Mouse (Mus musculus): ENCODE measurements at regions not wholly inside any gene's neighbourhood (a gene's known extent, or its start where the extent isn't known, plus 50 kb on each side); places are given as distances from the start of the nearest gene placed in this dataset.

GRCm38 (mm10) chr5:64496853-64497252 is 306.3 kb upstream of the Klf3 start:
- no peak for DNase-seq (ENCODE audit: low spot score)
- no peaks in the 10 kb centered on the region for H3K9me3 ChIP-seq (ENCODE audit: control insufficient read depth, low read length)
- no peak overlapping the region for H3K9ac ChIP-seq (ENCODE audit: low read length)
- H3K4me3 ChIP-seq (ENCODE audit: low read depth, low read length): no peak overlapping the region
- H3K27me3 ChIP-seq (ENCODE audit: control insufficient read depth, insufficient read depth, low read length): no peaks in the 10 kb centered on the region
- no peaks in the 10 kb centered on the region for H3K36me3 ChIP-seq (ENCODE audit: control insufficient read depth, insufficient read depth, low read length)
- no peak overlapping the region for H3K27ac ChIP-seq (ENCODE audit: low read depth, low read length)
- ATAC-seq (replicated peaks; ENCODE audit: low FRiP score): no peak
- 82% methylated on average over 4 of the region's 4 CpGs for WGBS
- H3K4me1 ChIP-seq (replicated peaks; ENCODE audit: control insufficient read depth, insufficient read depth, low read length): no peaks in the 10 kb centered on the region
- no peak overlapping the region for H3K4me2 ChIP-seq (ENCODE audit: low read depth, low read length, severe bottlenecking)

GRCm38 (mm10) chr5:64498431-64498830 is 304.8 kb upstream of the Klf3 start:
- Histone ChIP-seq H3K4me1 (replicated peaks; ENCODE audit: control insufficient read depth, insufficient read depth, low read length) (no peaks in the 10 kb centered on the region), H3K9me3 (ENCODE audit: control insufficient read depth, low read length) (no peaks in the 10 kb centered on the region), H3K27me3 (ENCODE audit: control insufficient read depth, insufficient read depth, low read length) (no peaks in the 10 kb centered on the region), H3K27ac (ENCODE audit: low read depth, low read length) (no peak overlapping the region), H3K4me3 (ENCODE audit: low read depth, low read length) (no peak overlapping the region), H3K36me3 (ENCODE audit: control insufficient read depth, insufficient read depth, low read length) (no peaks in the 10 kb centered on the region), H3K4me2 (ENCODE audit: low read depth, low read length, severe bottlenecking) (no peak overlapping the region), H3K9ac (ENCODE audit: low read length) (no peak overlapping the region)
- no peak for ATAC-seq (replicated peaks; ENCODE audit: low FRiP score)
- WGBS: 91% methylated on average over 5 of the region's 5 CpGs
- no peak for DNase-seq (ENCODE audit: low spot score)

GRCm38 (mm10) chr5:64499131-64499530 is 304.1 kb upstream of the Klf3 start:
- H3K9me3 ChIP-seq (ENCODE audit: control insufficient read depth, low read length): no peaks in the 10 kb centered on the region

GRCm38 (mm10) chr5:64500413-64500812 is 302.8 kb upstream of the Klf3 start:
- no peak for DNase-seq (ENCODE audit: low spot score)
- H3K9me3 ChIP-seq (ENCODE audit: control insufficient read depth, low read length): no peaks in the 10 kb centered on the region
- no peak overlapping the region for H3K9ac ChIP-seq (ENCODE audit: low read length)
- H3K27ac ChIP-seq (ENCODE audit: low read depth, low read length): no peak overlapping the region
- no peak for ATAC-seq (replicated peaks; ENCODE audit: low FRiP score)
- H3K36me3 ChIP-seq (ENCODE audit: control insufficient read depth, insufficient read depth, low read length): no peaks in the 10 kb centered on the region
- H3K4me2 ChIP-seq (ENCODE audit: low read depth, low read length, severe bottlenecking): no peak overlapping the region
- H3K4me3 ChIP-seq (ENCODE audit: low read depth, low read length): no peak overlapping the region
- H3K27me3 ChIP-seq (ENCODE audit: control insufficient read depth, insufficient read depth, low read length): no peaks in the 10 kb centered on the region
- 90% methylated on average over 8 of the region's 8 CpGs for WGBS
- peaks cover 4% of the 10 kb centered on the region; the same call in 1 of the 2 replicates for H3K4me1 ChIP-seq (replicated peaks; ENCODE audit: control insufficient read depth, insufficient read depth, low read length)

More at GRCm38 (mm10) chr5:64499131-64499530, 304.1 kb upstream of the Klf3 start:
- Histone ChIP-seq H3K4me3 (ENCODE audit: low read depth, low read length) (no peak overlapping the region), H3K27ac (ENCODE audit: low read depth, low read length) (no peak overlapping the region), H3K4me2 (ENCODE audit: low read depth, low read length, severe bottlenecking) (no peak overlapping the region), H3K36me3 (ENCODE audit: control insufficient read depth, insufficient read depth, low read length) (no peaks in the 10 kb centered on the region), H3K27me3 (ENCODE audit: control insufficient read depth, insufficient read depth, low read length) (no peaks in the 10 kb centered on the region), H3K9ac (ENCODE audit: low read length) (no peak overlapping the region), H3K4me1 (replicated peaks; ENCODE audit: control insufficient read depth, insufficient read depth, low read length) (no peaks in the 10 kb centered on the region; the same call in 1 of the 2 replicates)
- ATAC-seq (replicated peaks; ENCODE audit: low FRiP score) (no peak), DNase-seq (ENCODE audit: low spot score) (no peak)
- 90% methylated on average over 3 of the region's 3 CpGs for WGBS

- ATAC-seq (replicated peaks; ENCODE audit: low FRiP score) (no peak), DNase-seq (ENCODE audit: low spot score) (no peak)
- H3K9ac ChIP-seq (ENCODE audit: low read length): no peak overlapping the region
- H3K36me3 ChIP-seq (ENCODE audit: control insufficient read depth, insufficient read depth, low read length): no peaks in the 10 kb centered on the region
- H3K9me3 ChIP-seq (ENCODE audit: control insufficient read depth, low read length): no peaks in the 10 kb centered on the region
- no peak overlapping the region for H3K4me2 ChIP-seq (ENCODE audit: low read depth, low read length, severe bottlenecking)
- no peak overlapping the region for H3K4me3 ChIP-seq (ENCODE audit: low read depth, low read length)
- H3K27ac ChIP-seq (ENCODE audit: low read depth, low read length): no peak overlapping the region
- WGBS: 84% methylated on average over 4 of the region's 4 CpGs
- no peaks in the 10 kb centered on the region for H3K27me3 ChIP-seq (ENCODE audit: control insufficient read depth, insufficient read depth, low read length)
- peaks cover 8% of the 10 kb centered on the region; the same call in 1 of the 2 replicates for H3K4me1 ChIP-seq (replicated peaks; ENCODE audit: control insufficient read depth, insufficient read depth, low read length)
These were observed 302.3 kb upstream of the Klf3 start for GRCm38 (mm10) chr5:64500866-64501265.

- 75% methylated on average over 5 of the region's 5 CpGs for WGBS
- Histone ChIP-seq H3K36me3 (ENCODE audit: control insufficient read depth, insufficient read depth, low read length) (no peaks in the 10 kb centered on the region), H3K4me3 (ENCODE audit: low read depth, low read length) (no peak overlapping the region), H3K9ac (ENCODE audit: low read length) (no peak overlapping the region), H3K4me2 (ENCODE audit: low read depth, low read length, severe bottlenecking) (no peak overlapping the region), H3K4me1 (replicated peaks; ENCODE audit: control insufficient read depth, insufficient read depth, low read length) (peaks cover 8% of the 10 kb centered on the region; the same call in 1 of the 2 replicates), H3K27ac (ENCODE audit: low read depth, low read length) (no peak overlapping the region), H3K27me3 (ENCODE audit: control insufficient read depth, insufficient read depth, low read length) (no peaks in the 10 kb centered on the region), H3K9me3 (ENCODE audit: control insufficient read depth, low read length) (no peaks in the 10 kb centered on the region)
- DNase-seq (ENCODE audit: low spot score): no peak
- ATAC-seq (replicated peaks; ENCODE audit: low FRiP score): no peak
These were observed 301.4 kb upstream of the Klf3 start for GRCm38 (mm10) chr5:64501746-64502145.

GRCm38 (mm10) chr5:64503514-64503913 is 299.7 kb upstream of the Klf3 start:
- Histone ChIP-seq H3K27me3 (ENCODE audit: control insufficient read depth, insufficient read depth, low read length) (no peaks in the 10 kb centered on the region), H3K27ac (ENCODE audit: low read depth, low read length) (no peak overlapping the region), H3K36me3 (ENCODE audit: control insufficient read depth, insufficient read depth, low read length) (no peaks in the 10 kb centered on the region), H3K4me3 (ENCODE audit: low read depth, low read length) (no peak overlapping the region), H3K4me2 (ENCODE audit: low read depth, low read length, severe bottlenecking) (no peak overlapping the region), H3K4me1 (replicated peaks; ENCODE audit: control insufficient read depth, insufficient read depth, low read length) (peaks cover 8% of the 10 kb centered on the region; the same call in 1 of the 2 replicates), H3K9ac (ENCODE audit: low read length) (no peak overlapping the region), H3K9me3 (ENCODE audit: control insufficient read depth, low read length) (no peaks in the 10 kb centered on the region)
- DNase-seq (ENCODE audit: low spot score): no peak
- ATAC-seq (replicated peaks; ENCODE audit: low FRiP score): no peak
- WGBS: 45% methylated on average over 4 of the region's 4 CpGs

- H3K4me3 ChIP-seq (ENCODE audit: low read depth, low read length): no peak overlapping the region
These were observed 298.7 kb upstream of the Klf3 start for GRCm38 (mm10) chr5:64504507-64504906.

GRCm38 (mm10) chr5:64505227-64505834 is 297.9 kb upstream of the Klf3 start:
- Histone ChIP-seq H3K27me3 (ENCODE audit: control insufficient read depth, insufficient read depth, low read length) (no peaks in the 10 kb centered on the region), H3K9ac (ENCODE audit: low read length) (peak overlapping the region; percentile 30; the same call in 1 of the 2 replicates), H3K36me3 (ENCODE audit: control insufficient read depth, insufficient read depth, low read length) (no peaks in the 10 kb centered on the region), H3K4me3 (ENCODE audit: low read depth, low read length) (peak overlapping the region; percentile 18), H3K4me2 (ENCODE audit: low read depth, low read length, severe bottlenecking) (peak overlapping the region; percentile 53), H3K4me1 (replicated peaks; ENCODE audit: control insufficient read depth, insufficient read depth, low read length) (peaks cover 8% of the 10 kb centered on the region; the same call in 1 of the 2 replicates), H3K9me3 (ENCODE audit: control insufficient read depth, low read length) (no peaks in the 10 kb centered on the region), H3K27ac (ENCODE audit: low read depth, low read length) (peak overlapping the region; percentile 18; the same call in 1 of the 2 replicates)
- DNase-seq (ENCODE audit: low spot score) (peak; percentile 82), ATAC-seq (replicated peaks; ENCODE audit: low FRiP score) (peak; percentile 84)
- under 1% methylated on average over 17 of the region's 17 CpGs for WGBS

More at GRCm38 (mm10) chr5:64504507-64504906, 298.7 kb upstream of the Klf3 start:
- Histone ChIP-seq H3K9ac (ENCODE audit: low read length) (no peak overlapping the region), H3K27ac (ENCODE audit: low read depth, low read length) (no peak overlapping the region), H3K36me3 (ENCODE audit: control insufficient read depth, insufficient read depth, low read length) (no peaks in the 10 kb centered on the region), H3K9me3 (ENCODE audit: control insufficient read depth, low read length) (no peaks in the 10 kb centered on the region), H3K4me2 (ENCODE audit: low read depth, low read length, severe bottlenecking) (no peak overlapping the region), H3K4me1 (replicated peaks; ENCODE audit: control insufficient read depth, insufficient read depth, low read length) (peaks cover 8% of the 10 kb centered on the region; the same call in 1 of the 2 replicates), H3K27me3 (ENCODE audit: control insufficient read depth, insufficient read depth, low read length) (no peaks in the 10 kb centered on the region)
- 43% methylated on average over 6 of the region's 6 CpGs for WGBS
- ATAC-seq (replicated peaks; ENCODE audit: low FRiP score): peak; percentile 3; the same call in 1 of the 2 replicates
- DNase-seq (ENCODE audit: low spot score): no peak

All from forebrain, embryonic 11.5 days (tissue).